Comparison of ENCODE assay signal across 22 mouse cellular contexts in genomic region chr1:166010106-166010505, GRCm38 (mm10). TPM values are rescaled to one million over a fixed set of nuclear protein-coding genes. Genes with fewer than 3 reads are reported as not detected.
DNase-seq lines count a peak whose midpoint lies in the region; ATAC-seq and TF ChIP-seq lines count a peak whose summit lies in the region.
"Had no signal": no experiment of that assay in that cellular context is flagged by ENCODE, and none has a peak within 500 bp of the region (broad histone marks: within the 10 kb centered on the region; RNA-seq: fewer than 3 reads in every experiment).

No protein-coding gene starts in this region.

- H3K4me1 ChIP-seq in CH12.LX (ENCODE audit: control insufficient read depth in 1 of 2, insufficient read depth in 2 of 2): peaks cover 5 to 7% of the 10 kb centered on the region in 2 experiments; a peak in 2 of 4 replicates
- no peaks in the 10 kb centered on the region for H3K4me1 ChIP-seq in stomach, postnatal 0 days (replicated peaks; ENCODE audit: control insufficient read depth, insufficient read depth)
- H3K4me1 ChIP-seq: embryonic facial prominence, embryonic 13.5 days; embryonic facial prominence, embryonic 15.5 days; forebrain, embryonic 12.5 days had no signal

- ATAC-seq in stomach, postnatal 0 days (ENCODE audit: low FRiP score, low TSS enrichment): no peak
- ATAC-seq: forebrain, embryonic 14.5 days; forebrain, embryonic 16.5 days had no signal

- no peak overlapping the region for H3K9ac ChIP-seq in CH12.LX (ENCODE audit: insufficient read depth, low read depth)
- no peak overlapping the region for H3K9ac ChIP-seq in stomach, postnatal 0 days (ENCODE audit: low read length)
- H3K9ac ChIP-seq: embryonic facial prominence, embryonic 13.5 days; embryonic facial prominence, embryonic 15.5 days; forebrain, embryonic 12.5 days had no signal

- in situ Hi-C loops in CH12.LX (cut with MboI; ENCODE audit: low pct_ligation_motif_present, low pct_unique_long_range_greater_than_20kb, low sequenced_read_pairs): no loop called here

- DNase-seq in A20 (ENCODE audit: low read depth, low spot score) (peak; percentile 12), CH12.LX (ENCODE audit: extremely low read depth) (no peak)
- DNase-seq in induced T-regulatory cell, adult 2 months (ENCODE audit: low read depth): peak; percentile 36
- DNase-seq in stomach, postnatal 0 days (ENCODE audit: low spot score): no peak
- no peak for DNase-seq in gastrocnemius, adult 8-10 months (ENCODE audit: low spot score in 2 of 2)
- DNase-seq in urinary bladder, postnatal 10 days (ENCODE audit: low spot score): no peak
- DNase-seq: adrenal gland, adult 8-10 months; adrenal gland, postnatal 25 days; cerebellum, adult 11 months; cerebellum, adult 18-20 months; cerebellum, adult 8-10 months; cerebellum, adult 9-11 months; cerebellum, postnatal 14 days; cerebellum, postnatal 36 days; embryo, embryonic 11 days had no signal

- H3K27ac ChIP-seq in CH12.LX (ENCODE audit: insufficient read depth, low read depth): no peak overlapping the region
- H3K27ac ChIP-seq in stomach, postnatal 0 days (replicated peaks): no peak overlapping the region
- H3K27ac ChIP-seq: embryonic facial prominence, embryonic 13.5 days; embryonic facial prominence, embryonic 15.5 days; forebrain, embryonic 10.5 days; forebrain, embryonic 12.5 days had no signal

- no peak for TF ChIP-seq CTCF in CH12.LX (conservative IDR thresholded peaks at IDR 0.05 in 1 of 2, IDR thresholded peaks at IDR 0.05 in 1 of 2; ENCODE audit: low read depth in 2 of 2, low read length in 2 of 2)
- no peak for TF ChIP-seq CTCF in stomach, postnatal 0 days (IDR thresholded peaks at IDR 0.05; ENCODE audit: low read depth)

- no peaks in the 10 kb centered on the region for H3K27me3 ChIP-seq in CH12.LX (replicated peaks)
- H3K27me3 ChIP-seq in stomach, postnatal 0 days (ENCODE audit: control insufficient read depth, insufficient read depth, low read length): no peaks in the 10 kb centered on the region
- H3K27me3 ChIP-seq: embryonic facial prominence, embryonic 13.5 days; embryonic facial prominence, embryonic 15.5 days; forebrain, embryonic 12.5 days had no signal

- no peak for TF ChIP-seq EP300 in CH12.LX (IDR thresholded peaks at IDR 0.05; ENCODE audit: low read length)
- no peak for TF ChIP-seq EP300 in stomach, postnatal 0 days (optimal IDR thresholded peaks at IDR 0.05)

- H3K9me3 ChIP-seq in CH12.LX (replicated peaks; ENCODE audit: low read length): no peaks in the 10 kb centered on the region
- H3K9me3 ChIP-seq in stomach, postnatal 0 days (ENCODE audit: control insufficient read depth, low read length): no peaks in the 10 kb centered on the region
- H3K9me3 ChIP-seq: embryonic facial prominence, embryonic 13.5 days; embryonic facial prominence, embryonic 15.5 days; forebrain, embryonic 10.5 days; forebrain, embryonic 12.5 days had no signal

- dilution Hi-C loops in CH12.LX (cut with MboI; ENCODE audit: extremely low pct_ligation_motif_present, extremely low pct_unique_long_range_greater_than_20kb, low sequenced_read_pairs): no loop called here

- no peak overlapping the region for H3K4me3 ChIP-seq in CH12.LX (replicated peaks in 1 of 3; ENCODE audit: low read depth in 2 of 3, low read length in 2 of 3, poor library complexity in 1 of 3)
- no peak overlapping the region for H3K4me3 ChIP-seq in stomach, postnatal 0 days (ENCODE audit: low read depth, low read length)
- H3K4me3 ChIP-seq: embryonic facial prominence, embryonic 13.5 days; embryonic facial prominence, embryonic 15.5 days; erythroblast, embryonic 14.5 days; forebrain, embryonic 10.5 days; forebrain, embryonic 12.5 days had no signal

- 91% methylated on average over 1 of the region's 1 CpGs for WGBS in stomach, postnatal 0 days

- no peaks in the 10 kb centered on the region for H3K79me2 ChIP-seq in CH12.LX (replicated peaks; ENCODE audit: control insufficient read depth, extremely low read depth, insufficient read depth, poor library complexity, severe bottlenecking)

- no peaks in the 10 kb centered on the region for H3K36me3 ChIP-seq in CH12.LX (replicated peaks in 1 of 2; ENCODE audit: control insufficient read depth in 1 of 2, insufficient read depth in 1 of 2, low read length in 1 of 2)
- H3K36me3 ChIP-seq in stomach, postnatal 0 days (ENCODE audit: control insufficient read depth, insufficient read depth, low read length): no peaks in the 10 kb centered on the region
- H3K36me3 ChIP-seq: embryonic facial prominence, embryonic 13.5 days; embryonic facial prominence, embryonic 15.5 days; forebrain, embryonic 10.5 days; forebrain, embryonic 12.5 days had no signal

- TF ChIP-seq POLR2A in CH12.LX (IDR thresholded peaks at IDR 0.05; ENCODE audit: low read depth, low read length): no peak

- H3K4me2 ChIP-seq in CH12.LX (ENCODE audit: insufficient read depth, low read depth, poor library complexity, severe bottlenecking): no peak overlapping the region
- no peak overlapping the region for H3K4me2 ChIP-seq in stomach, postnatal 0 days (replicated peaks; ENCODE audit: low read depth)
- H3K4me2 ChIP-seq: embryonic facial prominence, embryonic 13.5 days; embryonic facial prominence, embryonic 15.5 days; forebrain, embryonic 12.5 days had no signal

- no peak for TF ChIP-seq RAD21 in CH12.LX (IDR thresholded peaks at IDR 0.05; ENCODE audit: low read depth, low read length)

TF ChIP-seq in CH12.LX, 34 proteins besides CTCF, POLR2A, EP300 and RAD21:
- TF ChIP-seq IRF4 (IDR thresholded peaks at IDR 0.05; ENCODE audit: low read depth, low read length) (0 out of 2 replicates have a peak, but pooled peaks have one; percentile 21), E2F4 (IDR thresholded peaks at IDR 0.05; ENCODE audit: insufficient replicate concordance, low read depth, low read length) (no peak), MAFK (IDR thresholded peaks at IDR 0.05; ENCODE audit: insufficient replicate concordance, low read length) (no peak), GABPA (IDR thresholded peaks at IDR 0.05; ENCODE audit: insufficient replicate concordance, low read depth, low read length) (no peak), MEF2A (IDR thresholded peaks at IDR 0.05; ENCODE audit: borderline replicate concordance, low read depth, low read length) (0 out of 2 replicates have a peak, but pooled peaks have one; percentile 40)
TF ChIP-seq in CH12.LX: peak in this region for 2.

RNA-seq across cellular contexts. Expression of gene Pou2f1, which starts 7.6 kb away (rescaled TPM):
- total RNA-seq in CH12.LX (2012; rRNA removed): 6.4 and 8.0 TPM in 2 replicates
- 6.6 and 7.4 TPM in 2 replicates for total RNA-seq in CH12.LX (2014; rRNA removed)
- 11.7 and 18.3 TPM in 2 replicates for polyA plus RNA-seq in CH12.LX (2012; ENCODE audit: insufficient read length, low read depth)
- 4.9 TPM in 2 replicates for polyA plus RNA-seq in stomach, postnatal 0 days (2015; fragmentation: Nextera tagmentation; extraction: Ambion mirVana)
- 1 to 10 TPM; 7.4 to 8.9 (median 7.9) TPM for total RNA-seq in gastrocnemius, adult 8-10 months (2022)

Comparison
In these comparisons a context has a peak if more than half of its experiments do, and no peak if none do; other contexts are left out.
1. DNase-seq: peak in A20 (single experiment) and induced T-regulatory cell, adult 2 months (single experiment); none in CH12.LX (single experiment), stomach, postnatal 0 days (single experiment), gastrocnemius, adult 8-10 months (0 of 2) and urinary bladder, postnatal 10 days (single experiment).